Comparison of ENCODE assay signal across 8 mouse cellular contexts in genomic region chr3:41182036-41182899, GRCm38 (mm10).
A peak's percentile ranks its signal among the peaks of the same experiment; 100 is the strongest.
DNase-seq lines count a peak whose midpoint lies in the region; ATAC-seq lines count a peak whose summit lies in the region.

No protein-coding gene starts in this region.

- no peak overlapping the region for H3K9ac ChIP-seq in heart, embryonic 14.5 days (ENCODE audit: low read length)
- H3K9ac ChIP-seq in liver, embryonic 11.5 days (ENCODE audit: low read depth, low read length) = no peak overlapping the region
- H3K9ac ChIP-seq in stomach, embryonic 15.5 days = no peak overlapping the region

- 61% methylated on average over 15 of the region's 15 CpGs for WGBS in forebrain, embryonic 10.5 days
- WGBS in heart, embryonic 14.5 days = 53% methylated on average over 15 of the region's 15 CpGs
- WGBS in liver, embryonic 11.5 days = 48% methylated on average over 15 of the region's 15 CpGs
- WGBS in stomach, embryonic 15.5 days = 43% methylated on average over 15 of the region's 15 CpGs

- 0 out of 2 replicates have a peak overlapping the region, but pooled peaks have one; percentile 9 for H3K4me2 ChIP-seq in heart, embryonic 14.5 days (ENCODE audit: low read length)
- no peak overlapping the region for H3K4me2 ChIP-seq in liver, embryonic 11.5 days
- H3K4me2 ChIP-seq in stomach, embryonic 15.5 days = peak overlapping the region; percentile 29

- H3K9me3 ChIP-seq in forebrain, embryonic 10.5 days = no peaks in the 10 kb centered on the region
- H3K9me3 ChIP-seq in heart, embryonic 14.5 days (ENCODE audit: control insufficient read depth, low read length) = no peaks in the 10 kb centered on the region
- no peaks in the 10 kb centered on the region for H3K9me3 ChIP-seq in liver, embryonic 11.5 days (ENCODE audit: control insufficient read depth, low read length)
- H3K9me3 ChIP-seq in stomach, embryonic 15.5 days = no peaks in the 10 kb centered on the region

- no peaks in the 10 kb centered on the region for H3K27me3 ChIP-seq in forebrain, embryonic 10.5 days (ENCODE audit: poor library complexity, severe bottlenecking)
- H3K27me3 ChIP-seq in heart, embryonic 14.5 days (ENCODE audit: control insufficient read depth, insufficient read depth, low read length) = no peaks in the 10 kb centered on the region
- no peaks in the 10 kb centered on the region for H3K27me3 ChIP-seq in liver, embryonic 11.5 days (replicated peaks; ENCODE audit: control insufficient read depth, insufficient read depth, low read length)
- H3K27me3 ChIP-seq in stomach, embryonic 15.5 days (replicated peaks) = no peaks in the 10 kb centered on the region

- peak overlapping the region; percentile 48; the same call in 1 of the 2 replicates for H3K27ac ChIP-seq in forebrain, embryonic 10.5 days
- no peak overlapping the region for H3K27ac ChIP-seq in heart, embryonic 14.5 days (replicated peaks in 1 of 2; ENCODE audit: control insufficient read depth in 1 of 2, insufficient read depth in 1 of 2, low read depth in 2 of 2, low read length in 2 of 2)
- no peak overlapping the region for H3K27ac ChIP-seq in liver, embryonic 11.5 days (ENCODE audit: low read depth, low read length)
- H3K27ac ChIP-seq in stomach, embryonic 15.5 days = no peak overlapping the region

- ATAC-seq in heart, embryonic 14.5 days (ENCODE audit: insufficient number of reproducible peaks, insufficient read depth, low FRiP score, low read depth) = peak; percentile 32; the same call in 1 of the 2 replicates
- peak; percentile 56 for ATAC-seq in liver, embryonic 11.5 days (replicated peaks; ENCODE audit: low FRiP score)
- peak; percentile 62; the same call in 1 of the 2 replicates for ATAC-seq in stomach, embryonic 15.5 days (ENCODE audit: insufficient read depth, low FRiP score, low read depth)

- H3K36me3 ChIP-seq in forebrain, embryonic 10.5 days (replicated peaks) = no peaks in the 10 kb centered on the region
- no peaks in the 10 kb centered on the region for H3K36me3 ChIP-seq in heart, embryonic 14.5 days (ENCODE audit: control insufficient read depth, insufficient read depth, low read length)
- no peaks in the 10 kb centered on the region for H3K36me3 ChIP-seq in liver, embryonic 11.5 days (ENCODE audit: control insufficient read depth, insufficient read depth, low read length)
- no peaks in the 10 kb centered on the region for H3K36me3 ChIP-seq in stomach, embryonic 15.5 days

- DNase-seq in CD4-positive, CD25-positive, alpha-beta regulatory T cell, adult 2 months (ENCODE audit: low read depth, low spot score) = peak; percentile 79
- DNase-seq in c-Kit-negative CD71-positive TER-119-positive erythroid progenitor cells, embryonic 14.5 days (ENCODE audit: low read depth, low spot score) = peak; percentile 65
- DNase-seq in forebrain, embryonic 10.5 days (ENCODE audit: extremely low spot score, low spot score) = peak; percentile 80
- peak; percentile 95 for DNase-seq in kidney, postnatal 10 days
- DNase-seq in liver, embryonic 11.5 days (ENCODE audit: low spot score) = peak; percentile 59
- peak; percentile 85 for DNase-seq in neural tube, embryonic 10.5 days (ENCODE audit: extremely low spot score, low spot score)

- no peak overlapping the region for H3K4me3 ChIP-seq in forebrain, embryonic 10.5 days
- no peak overlapping the region for H3K4me3 ChIP-seq in heart, embryonic 14.5 days (ENCODE audit: control insufficient read depth in 1 of 2, insufficient read depth in 1 of 2, low read depth in 1 of 2, low read length in 2 of 2)
- no peak overlapping the region for H3K4me3 ChIP-seq in liver, embryonic 11.5 days (ENCODE audit: low read depth, low read length)
- no peak overlapping the region for H3K4me3 ChIP-seq in stomach, embryonic 15.5 days (replicated peaks)

- H3K4me1 ChIP-seq in forebrain, embryonic 10.5 days = 0 out of 2 replicates have a peak, but pooled peaks cover 6% of the 10 kb centered on the region
- H3K4me1 ChIP-seq in heart, embryonic 14.5 days (ENCODE audit: control insufficient read depth in 2 of 2, insufficient read depth in 2 of 2, low read length in 2 of 2) = peaks cover 9 to 25% of the 10 kb centered on the region in 2 experiments
- H3K4me1 ChIP-seq in liver, embryonic 11.5 days (replicated peaks; ENCODE audit: control insufficient read depth, insufficient read depth, low read length) = 0 out of 2 replicates have a peak, but pooled peaks cover 6% of the 10 kb centered on the region
- peaks cover 3% of the 10 kb centered on the region; the same call in 1 of the 2 replicates for H3K4me1 ChIP-seq in stomach, embryonic 15.5 days
